Mouse (Mus musculus): Measurements from ENCODE around the gene Pde4a.

Pde4a gene

DNA sequence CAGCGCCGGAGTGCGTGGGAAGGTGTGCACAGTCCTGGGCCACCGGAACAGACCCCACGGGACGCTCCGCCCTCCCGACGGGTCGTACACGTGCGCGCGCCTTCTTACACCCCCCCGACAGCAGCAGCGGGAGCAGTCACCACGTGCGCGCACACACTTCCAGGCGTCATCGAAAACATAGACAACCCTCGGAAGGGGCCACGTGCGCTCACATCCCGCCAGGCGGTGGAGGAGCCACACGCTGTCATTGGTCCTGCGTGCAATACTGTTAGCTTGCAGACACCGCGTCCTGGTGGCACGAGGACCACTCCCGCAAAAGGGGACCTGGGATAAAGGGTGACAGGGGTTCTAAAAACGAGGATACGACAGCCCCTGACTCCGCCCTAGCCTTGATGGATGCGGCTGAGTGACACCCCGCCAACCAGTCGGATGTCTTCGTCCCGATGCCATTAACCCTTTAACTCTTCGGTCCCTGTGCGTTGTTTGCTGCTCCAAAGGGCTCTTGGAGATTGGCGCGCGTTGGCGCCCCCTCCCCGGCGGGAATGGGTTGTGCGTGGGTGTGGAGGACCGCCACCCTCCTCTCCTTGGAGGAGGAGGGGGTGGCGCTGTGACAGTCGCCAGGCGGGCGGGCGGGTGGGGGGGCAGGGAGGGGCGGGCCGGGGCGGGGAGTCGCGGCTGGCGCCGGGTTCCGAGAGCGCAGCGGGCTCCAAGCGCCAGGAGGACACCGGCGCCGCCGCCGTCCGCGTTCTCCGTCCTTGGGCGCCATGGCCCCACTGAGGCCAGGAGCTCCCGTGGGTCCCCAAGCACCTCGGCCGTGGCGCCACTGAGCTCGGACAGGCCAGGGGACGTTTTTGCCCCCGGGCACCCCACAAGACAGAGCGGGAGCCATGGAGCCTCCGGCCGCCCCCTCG, at the start of gene Pde4a:
Pde4a (plus strand) TSS at position 674 of the 911 bp plus-strand sequence.
- peak; percentile 61 to 71 for DNase-seq

DNA sequence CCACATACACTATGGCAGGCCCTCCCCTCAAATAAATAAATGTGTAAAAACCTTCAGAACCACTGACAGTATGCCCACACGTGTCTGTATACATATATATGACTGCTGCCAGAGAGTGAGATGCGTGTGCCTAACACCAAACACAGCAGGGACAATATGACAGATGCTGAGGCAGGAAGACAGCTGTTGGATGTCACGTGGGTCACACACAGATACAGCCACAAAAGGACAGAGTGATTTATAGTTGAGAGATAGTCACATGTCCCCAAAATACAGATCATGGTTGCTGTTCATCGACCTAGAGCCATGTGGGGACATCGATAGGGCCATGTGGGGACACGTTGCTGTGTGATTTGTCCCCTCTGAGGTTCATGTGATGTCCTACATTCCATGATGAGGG, 48.4 kb upstream of the Pde4a start:
- no peak for DNase-seq

DNA sequence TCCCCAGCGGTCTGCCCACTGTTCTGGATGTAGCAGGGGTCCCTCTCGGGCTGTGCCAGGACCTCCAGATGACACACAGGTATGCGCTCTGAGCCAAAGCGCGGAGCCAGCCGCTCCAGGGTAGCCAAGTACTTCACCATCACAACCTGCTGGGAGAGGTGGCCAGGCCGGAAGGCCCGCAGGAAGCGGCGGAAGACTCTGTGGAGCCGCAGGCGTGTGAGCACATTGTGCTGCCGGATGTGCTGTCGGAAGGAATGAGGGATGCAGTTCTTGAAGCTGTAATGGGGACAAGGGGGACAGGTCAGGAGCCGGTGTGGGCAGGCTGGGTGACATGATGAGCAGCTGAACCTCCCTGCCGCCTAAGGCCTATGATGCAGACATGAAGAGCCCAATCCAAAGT, 44.0 kb upstream of the Pde4a start:
- peak in 1 of 2 experiments; percentile 31 for DNase-seq

- DNase-seq, result no peak
Observed at GRCm38 (mm10) chr9:21124837-21125236, 40.7 kb upstream of the Pde4a start.

DNA sequence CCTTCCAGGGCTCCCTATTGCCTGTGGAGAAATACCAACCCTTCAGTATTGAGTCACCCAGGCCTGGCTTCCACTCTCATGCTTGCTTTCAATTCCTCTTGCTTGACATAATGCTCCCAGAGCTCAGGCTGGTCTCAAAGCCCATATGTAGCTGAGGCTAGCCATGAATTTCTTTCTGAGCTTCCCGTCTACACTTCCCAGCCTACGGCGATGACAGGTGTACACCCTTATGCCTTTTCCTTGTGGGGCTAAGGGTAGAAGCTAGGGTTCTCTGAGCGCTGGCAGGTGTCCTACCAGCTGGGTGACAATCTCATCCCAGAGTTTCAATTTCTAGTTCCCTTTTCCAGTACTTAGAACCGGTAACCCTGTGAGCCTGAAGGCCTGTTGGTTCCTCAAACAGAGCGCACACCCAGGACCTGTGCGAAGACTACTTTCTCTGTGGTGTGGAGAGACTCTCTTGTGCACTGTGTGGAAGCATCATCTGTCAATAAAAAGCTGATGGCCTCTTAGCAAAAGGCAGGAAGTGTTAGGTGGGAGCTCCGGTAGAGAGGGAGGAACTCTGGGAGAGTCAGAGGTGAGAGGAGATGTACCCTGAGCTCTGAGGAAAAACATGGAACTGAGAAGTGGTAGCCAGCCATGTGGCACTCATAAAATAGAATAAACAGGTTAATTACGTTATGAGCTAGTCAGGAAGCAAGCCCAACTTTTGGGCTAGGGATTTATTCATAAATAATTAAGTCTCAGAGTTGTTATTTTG, 39.8 kb upstream of the Pde4a start:
- no peak for DNase-seq

DNA sequence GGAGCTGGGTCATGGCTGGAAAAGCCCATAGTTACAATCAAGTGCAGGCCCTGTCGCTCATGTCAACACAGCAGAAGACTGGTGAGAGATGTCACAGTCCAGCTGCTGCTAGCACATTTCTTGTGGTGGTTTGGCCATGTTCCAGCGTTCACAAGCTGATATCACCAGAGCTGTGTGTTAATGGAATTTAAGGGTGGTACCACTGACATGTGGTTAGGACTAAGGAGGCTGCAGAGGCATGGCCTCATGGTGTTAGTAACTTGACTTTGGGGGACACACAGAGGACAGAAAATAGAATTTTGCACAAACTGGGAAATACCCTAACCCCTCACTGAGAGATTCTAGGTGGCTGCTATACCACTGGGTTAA, 39.3 kb upstream of the Pde4a start:
- no peak for DNase-seq

DNA sequence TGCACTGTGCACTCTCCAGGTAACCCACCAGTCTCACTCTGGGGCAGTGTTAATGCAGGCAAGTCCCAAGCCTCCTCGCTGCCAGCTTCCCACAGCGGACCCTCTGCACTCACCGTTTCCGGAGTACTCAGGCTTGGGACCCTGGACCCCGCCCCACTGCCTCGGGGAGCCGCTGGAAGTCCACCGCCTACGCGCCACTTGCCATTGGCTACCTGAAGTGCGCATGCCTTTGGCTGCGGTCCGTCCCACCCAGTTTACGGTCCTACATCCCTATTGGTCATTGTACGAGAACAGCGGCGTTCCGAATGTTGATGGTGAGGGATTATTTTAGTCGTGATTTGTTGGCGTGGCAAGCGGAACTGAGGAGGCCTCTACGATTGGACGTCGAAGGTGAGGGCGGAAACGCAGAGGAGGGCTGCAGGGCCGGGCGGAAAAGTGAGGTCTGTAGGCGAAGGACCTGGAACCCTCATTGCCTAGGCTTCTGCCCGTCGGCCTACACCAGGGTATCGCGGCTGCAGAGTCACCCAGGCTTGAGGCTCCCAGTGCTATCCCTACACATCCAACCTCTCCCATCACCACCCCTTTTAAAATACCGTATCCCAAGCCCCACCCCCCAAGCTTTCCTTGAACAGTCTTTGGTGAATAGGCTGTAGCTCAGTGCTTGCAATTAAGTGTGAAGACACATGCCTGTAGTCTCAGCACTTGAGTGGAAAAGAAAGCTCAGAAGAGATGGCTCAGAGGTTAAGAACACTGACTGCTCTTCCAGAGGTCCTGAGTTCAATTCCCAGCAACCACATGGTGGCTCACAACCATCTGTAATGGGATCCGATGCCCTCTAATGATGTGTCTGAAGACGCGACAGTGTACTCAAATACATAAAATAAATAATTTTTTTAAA, 34.2 kb upstream of the Pde4a start, which contains the start of gene Tyk2:
Tyk2 (minus strand) TSS at position 185 of the 898 bp plus-strand sequence.
- DNase-seq, result peak; percentile 91 to 95

GRCm38 (mm10) chr9:21132102-21132775, 33.3 kb upstream of the Pde4a start:
- peak; percentile 20 to 35 for DNase-seq

- DNase-seq, result no peak
Observed at GRCm38 (mm10) chr9:21133064-21133707, 32.3 kb upstream of the Pde4a start.

DNA sequence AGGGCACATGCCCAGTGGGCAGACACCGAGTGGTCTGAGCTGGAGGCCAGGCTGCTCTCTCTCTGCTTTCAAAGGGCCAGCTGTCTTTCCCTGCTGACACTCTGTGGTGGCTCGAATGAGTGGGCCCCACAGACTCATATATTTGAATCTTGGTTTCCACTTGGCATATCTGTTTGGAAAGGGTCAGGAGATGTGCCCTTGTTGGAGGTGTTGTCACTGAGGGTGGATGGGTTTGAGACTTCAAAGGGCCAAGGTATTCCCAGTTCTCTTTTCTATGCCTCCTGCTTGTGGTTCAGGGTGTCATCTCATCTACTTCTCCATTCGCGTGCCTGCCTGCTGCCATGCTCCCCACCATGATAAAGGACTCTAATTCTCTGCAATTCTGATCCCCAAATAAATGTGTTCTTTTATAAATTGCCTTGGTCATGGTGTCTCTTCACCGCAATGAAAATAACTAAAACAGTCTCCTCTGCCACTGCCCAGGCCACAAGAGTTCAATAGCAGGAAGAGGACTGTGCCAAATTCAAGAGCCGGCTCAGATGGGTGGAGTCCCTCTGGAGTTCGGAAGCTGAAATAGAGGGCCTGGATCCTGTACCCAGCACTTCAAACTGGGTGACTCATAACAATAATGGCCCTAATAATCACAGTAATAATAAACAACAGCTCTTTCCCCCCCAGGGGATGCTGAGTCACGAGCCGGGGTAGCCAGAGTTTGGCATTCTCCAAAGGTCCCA, 30.8 kb upstream of the Pde4a start:
- no peak for DNase-seq

DNA sequence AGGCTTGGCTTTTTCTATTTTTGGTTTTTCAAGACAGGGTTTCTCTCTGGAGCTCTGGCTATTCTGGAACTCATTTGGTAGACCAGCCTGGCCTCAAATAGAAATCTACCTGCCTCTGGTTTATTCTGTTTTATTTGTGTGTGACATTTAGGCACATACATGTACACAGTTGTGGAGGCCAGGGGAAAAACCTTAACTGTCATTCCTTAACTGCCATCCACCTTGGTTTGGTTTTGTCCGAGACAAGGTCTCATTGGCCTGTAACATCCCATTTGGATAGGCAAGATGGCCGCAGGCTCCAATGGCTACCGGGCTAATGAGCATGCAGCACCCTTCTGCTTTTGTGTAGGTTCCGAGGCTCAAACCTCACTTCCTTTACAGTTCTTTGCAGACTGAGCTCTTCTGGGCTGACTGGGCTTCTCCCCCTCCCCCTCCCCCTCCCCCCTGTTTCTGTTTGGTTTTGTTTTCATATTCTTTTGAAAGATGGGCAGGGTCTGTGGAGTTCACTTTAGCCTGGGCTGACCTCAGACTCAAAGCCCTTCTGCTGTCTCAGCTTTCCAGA, 30.1 kb upstream of the Pde4a start:
- DNase-seq, result no peak

GRCm38 (mm10) chr9:21135941-21136381, 29.6 kb upstream of the Pde4a start:
- no peak for DNase-seq

DNA sequence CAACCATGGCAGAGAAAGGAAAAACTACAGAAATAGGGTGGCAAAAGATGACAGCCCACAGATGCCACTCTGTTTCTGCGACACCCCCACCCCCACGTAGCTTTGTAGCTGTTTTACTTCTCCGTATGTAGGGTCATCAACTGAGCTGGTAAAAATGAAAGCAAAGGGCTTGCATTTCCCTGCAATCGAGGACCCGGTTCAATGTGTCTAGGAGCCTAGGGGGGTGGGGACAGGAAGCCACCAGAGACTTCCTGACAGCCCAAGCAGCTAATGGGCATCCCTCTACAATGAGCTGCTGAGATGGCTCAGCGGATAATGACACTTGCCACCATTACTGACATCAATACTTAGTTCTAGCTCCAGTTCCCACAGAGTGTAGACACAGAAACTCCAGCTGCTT, 29.1 kb upstream of the Pde4a start:
- DNase-seq, result no peak

DNA sequence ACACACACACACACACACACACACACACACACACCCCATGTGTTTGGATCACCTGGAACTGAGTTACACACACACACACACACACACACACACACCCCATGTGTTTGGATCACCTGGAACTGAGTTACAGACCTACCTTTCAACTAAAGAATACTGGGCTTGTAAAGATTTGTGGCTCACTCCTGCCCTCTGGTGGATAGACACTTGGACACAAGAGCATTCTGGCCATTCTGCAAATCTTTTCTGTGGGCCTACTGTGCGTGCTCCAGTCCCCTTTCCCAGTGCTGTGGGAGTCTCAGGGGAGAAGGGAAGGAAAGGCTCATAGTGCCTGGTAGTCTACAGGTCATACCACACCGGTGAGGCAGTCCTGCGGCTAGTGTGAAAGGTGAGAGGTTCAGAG, 28.3 kb upstream of the Pde4a start:
- DNase-seq, result peak; percentile 74 to 79

DNA sequence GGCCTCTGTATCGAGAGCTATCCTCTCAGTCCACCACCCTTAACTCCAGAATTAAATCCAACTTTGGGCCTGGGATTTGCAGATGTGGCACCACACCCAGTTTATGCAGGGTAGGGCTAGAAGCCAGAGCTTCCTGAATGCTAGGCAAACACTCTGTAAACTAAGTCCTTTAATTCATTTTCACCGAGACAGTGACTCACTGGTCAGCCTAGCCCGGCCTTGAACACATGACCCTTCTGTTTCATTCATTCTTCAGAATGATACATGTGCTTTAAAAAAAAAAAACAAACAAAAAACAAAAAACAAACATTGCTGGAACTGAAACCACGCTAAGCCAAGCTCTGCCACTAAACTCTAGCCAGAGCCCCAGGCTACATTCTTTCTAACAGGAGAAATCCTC, 27.1 kb upstream of the Pde4a start:
- DNase-seq, result no peak

GRCm38 (mm10) chr9:21141922-21142321, 23.6 kb upstream of the Pde4a start:
- DNase-seq, result no peak

DNA sequence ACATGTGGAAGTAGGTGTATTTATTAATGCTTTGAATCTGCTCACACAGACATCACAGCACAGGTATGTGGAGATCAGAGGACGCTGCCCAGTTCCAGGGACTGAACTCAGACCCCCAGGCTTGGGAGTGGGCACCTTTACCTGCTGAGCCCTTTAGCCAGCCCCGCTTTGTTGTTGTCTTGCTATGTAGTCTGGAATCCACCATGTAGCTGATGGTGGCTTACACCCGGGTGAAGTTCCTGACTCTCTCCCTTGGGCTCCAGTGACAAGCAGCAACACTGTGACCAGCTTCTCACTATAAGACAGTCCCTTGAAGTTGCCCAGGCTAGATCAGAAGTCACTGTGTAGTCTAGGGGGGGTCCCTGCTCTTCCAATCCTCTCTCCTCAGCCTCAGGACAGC, 21.2 kb upstream of the Pde4a start:
- DNase-seq, result no peak

DNA sequence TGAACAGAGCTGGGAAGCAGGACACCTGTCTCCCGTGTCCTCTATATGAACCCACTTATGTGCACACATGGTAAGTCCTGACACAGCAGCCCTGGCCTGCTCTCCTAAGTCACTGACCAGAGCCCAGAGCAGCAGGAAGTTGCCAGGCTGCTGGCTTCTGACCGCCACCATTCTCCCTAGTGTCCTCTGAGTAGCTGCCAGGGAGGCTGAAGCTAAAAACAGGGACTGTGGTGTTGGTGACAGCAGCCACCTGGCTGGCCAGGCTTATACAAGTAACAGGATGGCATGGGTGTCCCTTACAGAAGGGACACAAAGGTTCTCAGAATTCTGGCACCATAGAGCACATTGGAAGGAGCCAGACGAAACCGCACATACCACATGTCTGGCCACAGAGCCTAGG, 20.1 kb upstream of the Pde4a start:
- no peak for DNase-seq

- DNase-seq, result peak; percentile 66 to 77
Observed at GRCm38 (mm10) chr9:21146722-21147121, 18.8 kb upstream of the Pde4a start.

DNA sequence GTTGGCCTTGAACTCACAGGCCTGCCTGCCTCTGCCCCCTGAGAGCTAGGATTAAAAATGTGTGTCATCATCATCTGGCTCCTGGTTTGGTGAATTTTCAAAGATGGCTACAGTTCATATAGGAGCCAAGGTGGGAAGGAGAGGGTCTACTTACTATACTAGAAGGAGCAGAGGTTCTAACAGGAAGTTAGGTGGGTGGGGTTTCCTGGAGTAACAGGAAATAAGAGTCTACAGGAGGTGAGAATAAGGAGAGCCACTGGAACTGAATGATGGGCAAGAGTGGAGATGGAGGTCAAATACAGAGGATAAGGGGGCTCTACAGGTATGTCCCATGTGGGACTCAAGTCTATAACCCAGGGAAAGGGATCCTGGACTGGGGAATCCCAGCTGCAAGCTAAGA, 17.1 kb upstream of the Pde4a start:
- no peak for DNase-seq
